7 mouse cellular contexts compared by ENCODE assay signal in the genomic region with DNA sequence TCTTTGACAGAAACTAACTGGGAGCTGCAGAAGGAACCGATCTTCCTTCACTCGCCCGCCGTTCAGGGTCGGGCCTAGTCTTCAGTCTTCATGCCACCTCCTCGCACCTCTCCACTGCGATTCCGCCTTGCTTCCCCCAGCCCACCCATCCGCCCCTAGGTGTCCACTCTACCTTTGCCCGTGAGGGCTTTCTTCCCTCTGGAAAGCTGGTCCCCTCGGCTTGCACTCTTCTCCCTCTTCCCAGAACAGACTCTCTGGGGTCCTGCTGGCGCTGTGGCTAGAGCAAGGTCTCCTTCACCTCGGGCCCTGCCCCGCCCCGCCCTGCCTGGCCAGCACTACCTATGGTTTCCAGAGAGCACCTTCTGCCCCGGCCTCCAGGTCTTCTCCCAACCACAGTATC.
A peak's percentile ranks its signal among the peaks of the same experiment; 100 is the strongest.
DNase-seq lines count a peak whose midpoint lies in the region; ATAC-seq lines count a peak whose summit lies in the region.

No protein-coding gene starts in this region.

- no peaks in the 10 kb centered on the region; the same call in 1 of the 2 replicates for H3K79me2 ChIP-seq in macrophage (ENCODE audit: inconsistent target)

- H3K36me3 ChIP-seq in kidney, embryonic 15.5 days, result peaks cover 12% of the 10 kb centered on the region
- peaks cover 12% of the 10 kb centered on the region for H3K36me3 ChIP-seq in embryonic facial prominence, embryonic 13.5 days
- H3K36me3 ChIP-seq in intestine, embryonic 16.5 days (ENCODE audit: control insufficient read depth, insufficient read depth, low read length), result no peaks in the 10 kb centered on the region
- H3K36me3 ChIP-seq in macrophage (ENCODE audit: inconsistent target), result no peaks in the 10 kb centered on the region; the same call in 1 of the 2 replicates

- H3K4me2 ChIP-seq in kidney, embryonic 15.5 days, result peak overlapping the region; percentile 85
- H3K4me2 ChIP-seq in embryonic facial prominence, embryonic 13.5 days, result peak overlapping the region; percentile 85
- peak overlapping the region; percentile 77 for H3K4me2 ChIP-seq in intestine, embryonic 16.5 days (ENCODE audit: low read depth, low read length)

- no peak for DNase-seq in kidney, adult 9 months

- H3K27ac ChIP-seq in kidney, embryonic 15.5 days, result peak overlapping the region; percentile 94
- peak overlapping the region; percentile 96 for H3K27ac ChIP-seq in embryonic facial prominence, embryonic 13.5 days
- H3K27ac ChIP-seq in intestine, embryonic 16.5 days (ENCODE audit: low read length), result peak overlapping the region; percentile 95
- H3K27ac ChIP-seq in macrophage, result peak overlapping the region; percentile 73

- WGBS in kidney, embryonic 15.5 days, result 2% methylated on average over 16 of the region's 16 CpGs
- WGBS in embryonic facial prominence, embryonic 13.5 days, result under 1% methylated on average over 16 of the region's 16 CpGs
- WGBS in intestine, embryonic 16.5 days, result 2% methylated on average over 16 of the region's 16 CpGs
- 4% methylated on average over 14 of the region's 16 CpGs for WGBS in macrophage (ENCODE audit: missing documents)

- no peaks in the 10 kb centered on the region for H3K9me3 ChIP-seq in kidney, embryonic 15.5 days (replicated peaks)
- H3K9me3 ChIP-seq in embryonic facial prominence, embryonic 13.5 days, result no peaks in the 10 kb centered on the region
- no peaks in the 10 kb centered on the region for H3K9me3 ChIP-seq in intestine, embryonic 16.5 days (ENCODE audit: control insufficient read depth, low read length)

- peaks cover 29% of the 10 kb centered on the region for H3K4me1 ChIP-seq in kidney, embryonic 15.5 days
- H3K4me1 ChIP-seq in embryonic facial prominence, embryonic 13.5 days, result peaks cover 43% of the 10 kb centered on the region
- peaks cover 8% of the 10 kb centered on the region; the same call in 1 of the 2 replicates for H3K4me1 ChIP-seq in intestine, embryonic 16.5 days (ENCODE audit: control insufficient read depth, insufficient read depth, low read length)

- H3K4me3 ChIP-seq in kidney, embryonic 15.5 days (replicated peaks), result peak overlapping the region; percentile 87
- H3K4me3 ChIP-seq in embryonic facial prominence, embryonic 13.5 days, result peak overlapping the region; percentile 77
- peak overlapping the region; percentile 76 for H3K4me3 ChIP-seq in intestine, embryonic 16.5 days (ENCODE audit: low read length)
- peak overlapping the region; percentile 52 for H3K4me3 ChIP-seq in macrophage (ENCODE audit: inconsistent target)

- no peaks in the 10 kb centered on the region for H3K27me3 ChIP-seq in kidney, embryonic 15.5 days
- H3K27me3 ChIP-seq in embryonic facial prominence, embryonic 13.5 days, result no peaks in the 10 kb centered on the region
- H3K27me3 ChIP-seq in intestine, embryonic 16.5 days (replicated peaks; ENCODE audit: control insufficient read depth, insufficient read depth, low read length), result no peaks in the 10 kb centered on the region

- peak; percentile 62 for ATAC-seq in kidney, embryonic 15.5 days (replicated peaks; ENCODE audit: low FRiP score)
- ATAC-seq in embryonic facial prominence, embryonic 13.5 days (ENCODE audit: insufficient number of reproducible peaks, insufficient read depth, low FRiP score, low TSS enrichment, low read depth), result peak; percentile 8
- peak; percentile 56 for ATAC-seq in intestine, embryonic 16.5 days
- ATAC-seq in megakaryocyte progenitor cell, adult 5-6 weeks (replicated peaks; ENCODE audit: poor library complexity), result no peak
- no peak for ATAC-seq in activated CD4-positive, CD25-positive, alpha-beta regulatory T cell, adult 4 months

- H3K9ac ChIP-seq in kidney, embryonic 15.5 days, result peak overlapping the region; percentile 59
- peak overlapping the region; percentile 82 for H3K9ac ChIP-seq in embryonic facial prominence, embryonic 13.5 days
- H3K9ac ChIP-seq in intestine, embryonic 16.5 days (ENCODE audit: low read depth, low read length), result peak overlapping the region; percentile 81

Comparison
In these comparisons a context has a peak if more than half of its experiments do, and no peak if none do; other contexts are left out.
1. ATAC-seq: peak in kidney, embryonic 15.5 days (single experiment), embryonic facial prominence, embryonic 13.5 days (single experiment) and intestine, embryonic 16.5 days (single experiment); none in megakaryocyte progenitor cell, adult 5-6 weeks (single experiment) and activated CD4-positive, CD25-positive, alpha-beta regulatory T cell, adult 4 months (single experiment).
2. Peak in every context shown above with its lines, with median percentiles within 50 percentile points of each other: H3K27ac ChIP-seq, H3K4me2 ChIP-seq, H3K4me3 ChIP-seq and H3K9ac ChIP-seq.